Mouse (Mus musculus): Measurements from ENCODE around the gene Rab30. TPM values are rescaled to one million over a fixed set of nuclear protein-coding genes. Genes with fewer than 3 reads are reported as not detected.

The Rab30 gene
- total RNA-seq, 2 experiments from 2014 or later, result 9.2 to 23.9 TPM

GRCm38 (mm10) chr7:92783166-92783806, 41.9 kb downstream of the Rab30 start:
- ATAC-seq (replicated peaks; ENCODE audit: low FRiP score, poor library complexity, severe bottlenecking), result no peak

- no peak for ATAC-seq (replicated peaks; ENCODE audit: low FRiP score, poor library complexity, severe bottlenecking)
Measured at GRCm38 (mm10) chr7:92783914-92784313, 42.5 kb downstream of the Rab30 start.

GRCm38 (mm10) chr7:92795749-92796148, 54.3 kb downstream of the Rab30 start:
- ATAC-seq (replicated peaks; ENCODE audit: low FRiP score, poor library complexity, severe bottlenecking), result no peak

- no peak for ATAC-seq (replicated peaks; ENCODE audit: low FRiP score, poor library complexity, severe bottlenecking)
Measured at GRCm38 (mm10) chr7:92796813-92797212, 55.4 kb downstream of the Rab30 start.

- ATAC-seq (replicated peaks; ENCODE audit: low FRiP score, poor library complexity, severe bottlenecking), result no peak
Measured at GRCm38 (mm10) chr7:92799665-92800595, 58.5 kb downstream of the Rab30 start.

GRCm38 (mm10) chr7:92802158-92802557, 60.8 kb downstream of the Rab30 start:
- ATAC-seq (replicated peaks; ENCODE audit: low FRiP score, poor library complexity, severe bottlenecking), result no peak

GRCm38 (mm10) chr7:92803191-92803590, 61.8 kb downstream of the Rab30 start:
- ATAC-seq (replicated peaks; ENCODE audit: low FRiP score, poor library complexity, severe bottlenecking), result no peak

GRCm38 (mm10) chr7:92804919-92805668, 63.7 kb downstream of the Rab30 start:
- ATAC-seq (replicated peaks; ENCODE audit: low FRiP score, poor library complexity, severe bottlenecking), result no peak

- ATAC-seq (replicated peaks; ENCODE audit: low FRiP score, poor library complexity, severe bottlenecking), result no peak
Measured at GRCm38 (mm10) chr7:92806512-92807188, 65.2 kb downstream of the Rab30 start.

GRCm38 (mm10) chr7:92807482-92807881, 66.1 kb downstream of the Rab30 start:
- ATAC-seq (replicated peaks; ENCODE audit: low FRiP score, poor library complexity, severe bottlenecking), result no peak

- ATAC-seq (replicated peaks; ENCODE audit: low FRiP score, poor library complexity, severe bottlenecking), result no peak
Measured at GRCm38 (mm10) chr7:92811667-92812279, 70.4 kb downstream of the Rab30 start.

- no peak for ATAC-seq (replicated peaks; ENCODE audit: low FRiP score, poor library complexity, severe bottlenecking)
Measured at GRCm38 (mm10) chr7:92817242-92817641, 75.8 kb downstream of the Rab30 start.

GRCm38 (mm10) chr7:92817886-92818285, 76.5 kb downstream of the Rab30 start:
- no peak for ATAC-seq (replicated peaks; ENCODE audit: low FRiP score, poor library complexity, severe bottlenecking)

GRCm38 (mm10) chr7:92819656-92820055, 78.3 kb downstream of the Rab30 start:
- no peak for ATAC-seq (replicated peaks; ENCODE audit: low FRiP score, poor library complexity, severe bottlenecking)

GRCm38 (mm10) chr7:92820410-92820809, 79.0 kb downstream of the Rab30 start:
- no peak for ATAC-seq (replicated peaks; ENCODE audit: low FRiP score, poor library complexity, severe bottlenecking)

- ATAC-seq (replicated peaks; ENCODE audit: low FRiP score, poor library complexity, severe bottlenecking), result no peak
Measured at GRCm38 (mm10) chr7:92820941-92821465, 79.6 kb downstream of the Rab30 start.

GRCm38 (mm10) chr7:92821871-92822270, 80.5 kb downstream of the Rab30 start:
- no peak for ATAC-seq (replicated peaks; ENCODE audit: low FRiP score, poor library complexity, severe bottlenecking)

- 0 out of 2 replicates have a peak, but pooled peaks have one; percentile 17 for ATAC-seq (replicated peaks; ENCODE audit: low FRiP score, poor library complexity, severe bottlenecking)
Measured at GRCm38 (mm10) chr7:92822409-92823101, 81.2 kb downstream of the Rab30 start.

GRCm38 (mm10) chr7:92826248-92826647, 84.8 kb downstream of the Rab30 start:
- no peak for ATAC-seq (replicated peaks; ENCODE audit: low FRiP score, poor library complexity, severe bottlenecking)
